Mouse (Mus musculus): ENCODE results near the gene Rab5if.
"Not testable (repeated sequence)": the region's sequence is repeated elsewhere in the genome, so short reads cannot be mapped to it uniquely, and the experiment has no call there.

Gene Rab5if

DNA sequence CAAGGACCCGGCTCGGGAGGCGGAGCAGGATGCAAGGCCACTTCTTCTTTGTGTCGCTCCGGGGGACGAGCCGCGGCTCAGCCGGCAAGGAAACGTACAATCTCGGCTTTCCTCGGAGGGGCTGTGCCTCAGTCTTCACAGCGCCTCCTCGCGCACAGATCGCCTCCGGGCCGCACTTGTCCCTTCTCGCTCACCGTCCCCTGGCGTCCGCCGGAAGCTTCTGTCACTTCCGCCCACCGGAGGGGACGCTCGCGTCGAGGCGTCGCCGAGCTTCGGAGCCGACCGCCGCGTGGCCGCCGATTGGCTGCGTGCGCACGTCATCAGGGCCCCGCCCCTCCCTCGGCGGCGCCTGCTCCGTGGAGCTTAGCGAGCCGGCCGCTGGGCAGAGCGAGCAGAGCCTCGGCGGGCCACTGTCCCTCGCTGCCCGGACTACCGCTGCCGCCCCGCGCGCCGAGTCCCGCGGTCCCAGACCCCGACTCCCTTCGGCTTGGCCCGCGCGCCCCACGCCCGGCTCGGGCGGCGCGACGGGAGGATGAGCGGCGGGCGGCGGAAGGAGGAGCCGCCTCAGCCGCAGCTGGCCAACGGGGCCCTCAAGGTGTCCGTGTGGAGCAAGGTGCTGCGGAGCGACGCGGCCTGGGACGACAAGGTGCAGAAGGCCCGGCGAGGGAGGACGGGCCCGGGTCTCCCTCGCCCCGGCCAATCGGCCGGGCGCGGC is at the start of gene Rab5if:
TSS of gene Rab5if (plus strand) at position 357 of the 715 bp plus-strand sequence.
- DNase-seq: peak; percentile 96 to 99

DNA sequence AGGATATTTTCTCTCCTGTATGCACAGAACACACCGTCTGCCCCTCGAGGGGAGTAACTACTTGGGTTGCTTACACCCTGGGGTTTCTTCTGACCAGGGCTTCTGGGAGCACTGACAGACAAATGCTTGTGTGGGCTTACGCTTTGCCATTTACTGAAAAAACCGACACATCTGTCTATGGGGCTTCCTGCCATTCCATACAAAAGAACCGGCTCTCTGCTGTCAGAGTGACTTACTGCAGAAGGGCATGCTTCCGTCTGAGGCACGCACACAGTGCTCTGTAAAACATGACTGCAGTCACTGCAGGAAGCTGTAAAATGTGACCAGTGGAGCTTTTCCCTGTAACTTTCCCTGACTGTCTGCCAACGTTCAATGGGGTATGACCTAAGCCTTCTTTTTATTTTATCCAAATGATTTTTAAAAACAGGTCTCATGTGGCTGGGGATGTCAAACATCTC is 48.6 kb upstream of the Rab5if start:
- DNase-seq: peak; percentile 57 to 76

- DNase-seq: no peak
Observed at GRCm38 (mm10) chr2:156814893-156815292, 48.0 kb upstream of the Rab5if start.

DNA sequence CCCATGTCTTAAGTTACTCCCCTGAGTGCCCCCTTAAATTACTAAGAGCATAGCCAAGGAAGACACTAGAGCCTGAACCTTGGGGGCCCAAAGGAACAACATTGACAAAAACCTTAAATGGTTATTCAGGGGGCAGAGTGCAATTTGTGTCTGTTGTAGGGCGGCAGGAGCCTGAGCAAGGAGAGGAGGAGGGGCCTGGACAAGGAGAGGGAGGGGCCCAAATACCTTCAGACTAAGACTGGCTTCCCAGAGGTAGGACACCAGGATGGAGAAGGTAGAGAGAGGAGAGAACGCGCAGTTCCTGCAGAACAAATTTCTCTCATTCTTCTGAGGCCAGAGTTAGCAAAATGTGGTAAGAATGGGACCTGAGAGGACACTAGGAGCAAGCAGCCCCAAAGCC is 47.5 kb upstream of the Rab5if start:
- DNase-seq: no peak

GRCm38 (mm10) chr2:156816116-156816515 is 46.8 kb upstream of the Rab5if start:
- DNase-seq: no peak

DNA sequence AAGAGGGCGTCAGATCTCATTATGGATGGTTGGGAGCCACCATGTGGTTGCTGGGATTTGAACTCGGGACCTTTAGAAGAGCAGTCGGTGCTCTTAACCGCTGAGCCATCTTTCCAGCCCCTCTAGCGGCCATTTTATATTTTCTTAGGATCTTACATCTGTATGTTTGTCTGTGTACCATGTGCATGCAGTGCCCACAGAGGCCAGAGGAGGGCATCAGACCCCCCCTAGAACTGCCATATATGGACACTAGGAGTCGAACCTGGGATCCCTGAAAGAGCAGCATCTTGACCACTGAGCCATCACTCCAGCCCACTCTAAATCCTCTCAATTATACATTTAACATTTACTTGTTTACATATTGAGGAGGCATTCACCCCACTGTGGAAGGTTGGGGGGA is 37.8 kb upstream of the Rab5if start:
- DNase-seq: not testable (repeated sequence)

GRCm38 (mm10) chr2:156834336-156834735 is 28.6 kb upstream of the Rab5if start:
- no peak for DNase-seq

DNA sequence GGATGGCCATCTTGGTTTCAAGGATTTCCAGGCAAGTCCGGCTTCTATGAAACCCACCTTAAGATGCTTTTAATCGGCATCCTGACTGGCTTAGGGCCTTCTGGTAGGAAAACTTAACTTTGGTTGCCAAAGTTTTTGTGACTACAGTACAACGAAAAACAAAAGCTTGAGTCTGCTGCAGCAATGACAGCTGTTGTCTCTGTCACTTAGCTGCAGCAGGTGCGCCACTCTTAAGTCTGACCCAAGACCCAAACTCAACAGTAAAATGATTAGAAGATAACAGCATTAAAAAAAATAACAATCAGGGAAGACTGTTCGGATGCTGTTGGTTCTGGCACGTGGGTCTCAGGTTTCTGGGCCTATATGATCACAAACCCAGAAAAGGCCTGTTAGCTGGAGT is 24.1 kb upstream of the Rab5if start:
- no peak for DNase-seq

DNA sequence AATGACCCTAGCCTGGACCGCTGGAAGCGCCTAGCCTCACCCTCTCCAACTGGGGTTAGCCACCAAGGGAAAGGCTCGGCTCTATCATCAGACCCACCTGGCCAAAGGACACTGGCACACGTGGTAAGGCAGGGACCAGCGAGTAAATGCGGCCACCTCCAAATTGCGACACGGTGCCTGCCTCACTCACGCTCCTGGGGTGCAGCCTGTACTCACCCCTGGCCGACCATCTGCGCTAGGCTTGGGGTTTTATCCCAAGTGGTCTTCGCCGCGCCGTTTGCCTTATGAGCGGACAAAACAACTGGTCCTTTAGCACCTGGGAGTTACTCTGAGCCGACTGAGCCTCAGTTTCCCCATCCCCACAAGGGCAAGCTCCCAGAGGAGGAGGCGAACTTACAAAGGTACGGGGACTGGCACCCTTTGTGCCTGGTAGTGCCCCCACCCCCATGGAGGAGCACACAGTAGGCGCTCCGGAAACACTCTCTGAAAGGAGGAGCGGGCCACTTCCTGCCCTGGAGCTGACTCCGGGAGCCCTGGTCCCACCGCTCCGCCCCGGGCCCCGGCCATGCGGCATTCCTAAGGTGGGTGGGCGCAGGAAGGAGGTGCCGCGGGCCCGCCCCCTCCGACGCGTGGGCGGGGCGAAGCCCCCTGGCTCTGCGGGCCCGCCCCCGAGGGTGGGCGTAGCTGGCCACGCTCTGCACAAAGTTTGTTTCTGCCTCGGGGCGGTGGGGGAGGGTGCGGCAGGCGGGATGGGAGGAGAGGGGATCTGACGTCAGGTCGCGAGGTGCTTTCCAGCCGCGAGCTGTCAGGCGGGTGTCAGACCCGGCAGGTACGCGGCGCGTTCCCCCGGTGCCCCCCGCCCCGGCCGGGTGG is 23.4 kb upstream of the Rab5if start, which contains the start of gene Tgif2:
TSS of gene Tgif2 (plus strand) at position 689 of the 873 bp plus-strand sequence.
- DNase-seq: peak; percentile 71 to 82

DNA sequence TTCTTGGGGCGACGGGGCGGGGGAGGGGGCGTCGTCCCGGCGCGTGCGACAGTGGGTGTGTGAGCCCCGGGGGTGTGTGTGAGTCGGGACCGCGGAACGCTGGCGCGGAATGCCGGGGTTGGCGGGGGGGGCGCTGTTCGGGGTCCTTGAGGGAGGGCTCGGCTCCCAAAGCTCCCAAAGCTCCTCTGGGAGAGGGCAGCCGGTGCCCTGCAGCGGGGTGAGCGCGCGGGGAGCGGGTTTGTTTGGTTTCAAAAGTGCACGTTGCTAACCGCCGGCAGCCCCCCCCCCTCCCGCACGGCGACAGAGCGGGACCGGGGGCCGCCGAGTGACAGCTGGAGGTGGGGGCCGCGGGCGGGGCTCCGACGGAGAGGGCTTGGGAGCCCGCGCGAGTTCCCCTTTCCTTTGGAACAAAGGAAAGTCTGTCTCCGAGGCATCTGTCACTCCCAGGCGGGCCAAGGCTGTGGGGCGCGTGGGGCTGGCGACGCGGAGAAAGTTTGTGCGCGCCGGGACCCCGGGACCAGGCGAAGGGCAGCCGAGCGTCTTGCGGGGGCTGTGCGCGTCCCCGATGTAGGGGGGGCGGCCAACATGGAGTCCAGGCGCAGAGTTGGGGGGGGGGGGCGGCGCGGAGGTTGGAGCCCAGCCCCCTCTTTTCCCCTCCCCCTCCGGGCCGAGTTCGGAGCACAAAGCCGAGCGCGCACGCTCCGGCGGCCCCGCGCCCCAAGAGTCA is 22.5 kb upstream of the Rab5if start:
- peak; percentile 30 to 46 for DNase-seq

DNA sequence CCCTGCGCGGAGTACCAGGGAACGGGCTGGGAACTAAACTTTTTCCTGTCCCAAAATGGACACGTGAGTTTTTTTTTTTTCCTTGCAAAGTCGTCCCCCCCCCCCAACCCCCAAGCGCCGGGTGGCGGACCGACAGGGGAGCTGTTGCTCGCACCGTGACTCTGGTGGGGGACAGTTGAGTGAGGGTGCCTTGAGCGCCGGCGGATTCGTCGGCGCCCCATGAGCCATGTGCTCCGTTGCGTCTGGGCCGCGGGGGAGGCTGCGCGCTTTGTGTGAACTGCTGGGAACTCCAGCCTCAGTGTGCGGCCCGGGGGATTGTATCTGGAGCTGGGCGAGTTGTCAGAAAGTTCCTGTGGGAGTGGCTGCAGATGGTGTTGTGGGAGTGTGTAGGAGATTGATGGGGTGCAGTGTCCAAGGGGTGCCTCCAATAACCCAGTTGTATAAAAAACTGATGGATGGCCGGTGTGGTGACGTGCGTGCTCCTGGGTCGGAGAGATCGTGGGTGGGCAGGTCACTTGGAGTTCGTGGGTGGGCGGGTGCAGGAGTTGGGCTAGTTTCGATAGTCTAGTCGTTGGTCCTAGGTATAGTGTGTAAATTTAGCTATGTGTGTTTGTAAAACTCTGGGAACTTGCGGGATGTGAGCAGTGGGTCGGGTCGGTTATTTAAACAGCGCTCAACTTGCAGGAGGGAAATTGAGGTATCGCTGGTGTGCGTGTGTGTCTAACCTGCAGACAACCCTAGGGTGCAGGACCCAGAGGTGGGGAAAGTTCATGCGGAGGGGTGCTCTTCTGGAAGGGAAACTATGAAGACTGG is 21.7 kb upstream of the Rab5if start:
- peak; percentile 66 to 78 for DNase-seq

- DNase-seq: peak; percentile 65
Observed at GRCm38 (mm10) chr2:156841841-156842706, 20.9 kb upstream of the Rab5if start.

GRCm38 (mm10) chr2:156842711-156843110 is 20.2 kb upstream of the Rab5if start:
- no peak for DNase-seq

DNA sequence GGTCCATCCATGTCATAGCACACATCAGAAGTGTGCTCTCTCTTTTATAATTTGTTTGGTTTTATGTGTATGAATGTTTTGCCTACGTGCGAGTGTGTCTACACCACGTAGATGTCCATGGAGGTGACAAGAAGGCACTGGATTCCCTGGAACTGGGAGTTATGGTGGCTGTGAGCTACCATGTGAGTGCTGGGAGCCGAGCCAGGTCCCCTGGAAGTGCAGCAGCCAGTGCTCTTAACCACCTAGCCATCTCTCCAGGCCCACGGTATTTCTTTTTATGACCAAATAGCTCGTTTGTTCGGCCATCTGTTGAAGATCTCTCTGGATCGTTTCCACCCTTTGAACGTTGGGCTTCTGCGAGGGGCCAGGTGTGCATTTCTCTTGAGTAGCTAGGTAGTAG is 19.6 kb upstream of the Rab5if start:
- DNase-seq: no peak

DNA sequence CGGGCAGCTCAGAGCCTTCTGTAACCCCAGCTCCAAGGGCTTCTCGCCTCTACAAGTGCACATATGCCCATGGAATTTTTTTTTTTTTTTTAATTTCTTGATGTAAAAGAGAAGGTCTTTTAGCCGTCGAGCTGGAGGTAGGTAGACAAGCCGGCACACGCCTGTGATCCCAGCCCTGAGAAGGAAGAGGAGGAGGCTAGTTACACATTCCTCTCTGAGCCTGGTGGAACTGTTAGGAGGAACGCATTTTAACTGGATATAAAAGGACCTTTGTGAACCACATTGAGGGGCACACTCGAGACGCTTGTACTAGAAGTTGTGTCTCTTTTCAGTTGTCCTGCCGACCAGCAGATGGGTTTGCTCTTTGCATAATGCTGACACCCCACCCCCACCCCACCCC is 18.2 kb upstream of the Rab5if start:
- no peak for DNase-seq

GRCm38 (mm10) chr2:156847653-156848052 is 15.3 kb upstream of the Rab5if start:
- DNase-seq: no peak

GRCm38 (mm10) chr2:156848526-156849182 is 14.3 kb upstream of the Rab5if start:
- DNase-seq: no peak

DNA sequence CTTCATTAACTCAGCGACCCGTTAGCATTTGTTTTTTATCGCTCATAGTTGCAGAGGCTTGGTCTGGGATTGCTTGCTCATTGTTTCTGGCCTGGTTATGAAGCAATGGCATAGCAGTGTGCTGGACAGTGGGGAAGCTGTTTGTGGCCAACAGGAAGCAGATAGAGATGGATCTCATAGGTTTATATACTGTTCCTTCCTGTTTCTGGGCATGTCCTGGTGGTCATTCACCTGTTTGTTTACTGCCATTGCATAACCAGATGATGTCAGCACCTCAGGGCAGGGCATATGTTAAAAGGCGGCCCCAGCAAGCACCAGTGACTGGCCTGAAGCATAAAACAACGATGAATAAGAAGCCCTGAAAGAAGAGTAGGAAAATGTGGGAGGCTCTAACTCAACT is 12.4 kb upstream of the Rab5if start:
- no peak for DNase-seq

DNA sequence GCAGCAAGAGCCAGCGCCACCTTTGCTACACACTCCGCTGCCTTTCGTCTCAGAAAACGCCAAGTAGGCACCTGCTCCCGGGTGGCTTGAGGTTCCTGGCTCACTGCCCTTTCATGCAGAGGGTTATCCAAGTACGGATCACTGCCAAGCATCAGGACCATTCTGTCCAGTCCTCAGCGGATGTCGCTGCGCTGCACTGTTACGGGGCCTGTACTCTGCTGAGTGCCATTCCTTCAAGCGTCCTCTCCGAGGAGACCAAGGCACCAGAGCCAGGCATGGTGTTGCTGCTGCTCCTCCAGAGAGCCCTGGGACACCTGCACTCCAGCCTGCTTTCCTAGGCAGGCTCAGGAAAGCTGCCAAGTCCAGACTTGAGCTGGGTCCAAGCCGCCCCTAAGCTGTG is 9.3 kb upstream of the Rab5if start:
- peak in 1 of 2 experiments; percentile 48 for DNase-seq

DNA sequence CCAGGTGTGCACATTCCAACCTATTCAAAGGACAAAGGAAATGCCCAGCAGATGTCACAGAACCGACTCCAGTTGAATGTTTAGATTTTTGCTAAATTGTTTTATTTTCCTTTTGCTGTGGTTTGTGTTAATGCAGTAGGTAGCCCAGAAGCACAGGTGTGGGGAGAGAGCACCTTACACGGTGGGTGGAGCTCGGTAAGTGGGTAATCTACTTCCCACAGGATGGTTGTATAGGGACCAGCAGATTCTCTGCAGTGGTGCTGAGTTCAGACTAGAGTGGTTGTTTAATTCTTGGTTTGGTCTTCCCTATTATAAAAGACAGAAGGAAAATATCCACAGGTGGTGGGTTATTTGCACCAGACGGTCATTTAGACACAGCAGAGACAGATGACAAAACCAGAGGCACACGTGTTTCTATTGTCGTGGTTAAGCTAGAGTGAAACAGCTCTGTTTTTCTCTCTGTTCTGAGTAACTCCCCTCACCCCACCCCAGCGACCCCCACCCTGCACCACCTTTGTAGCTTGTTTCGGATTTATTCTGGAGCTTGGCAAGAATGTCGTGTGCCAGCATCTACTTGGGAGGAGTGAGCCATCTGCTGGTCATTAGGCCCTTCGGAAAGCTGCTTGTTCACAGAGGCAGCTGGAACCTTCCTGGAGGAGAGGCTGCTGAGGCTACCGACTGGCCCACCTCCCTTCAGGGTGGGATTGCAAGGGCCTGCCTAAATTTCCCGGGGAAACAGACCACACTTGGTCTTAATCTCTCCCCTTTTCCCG is 8.7 kb upstream of the Rab5if start:
- DNase-seq: peak; percentile 60 to 65
